Mouse (Mus musculus) G1E (cell line): ENCODE measurements around the gene Lamc1.
"Not testable (repeated sequence)": the region's sequence is repeated elsewhere in the genome, so short reads cannot be mapped to it uniquely, and the experiment has no call there.

Source experiments
- CTCF ChIP-seq: IDR thresholded peaks from 2 replicates; pipeline ENCODE4 v1.5.1; 2012; ENCODE audit warnings: low read depth, low read length, inconsistent platforms, mixed read lengths
- GATA1 ChIP-seq: IDR thresholded peaks from 2 replicates; pipeline ENCODE4 v1.6.1; 2012; ENCODE audit warnings: borderline replicate concordance, low read length, inconsistent platforms, mixed read lengths
- GATA2 ChIP-seq: IDR thresholded peaks from 2 replicates; pipeline ENCODE4 v1.6.1; 2012; ENCODE audit warnings: low read depth, low read length, inconsistent platforms, borderline replicate concordance
- POLR2AphosphoS5 ChIP-seq: IDR thresholded peaks from 2 replicates; pipeline ENCODE4 v1.6.1; 2012; ENCODE audit warnings: low read depth, low read length, inconsistent platforms; ENCODE audit not compliant: insufficient replicate concordance
- TAL1 ChIP-seq: conservative IDR thresholded peaks from 2 replicates; pipeline ENCODE4 v1.6.1; 2012; ENCODE audit warnings: low read depth, low read length, inconsistent platforms, mixed read lengths

GRCm38 (mm10) chr1:153305728-153306127 is 26.9 kb downstream of the Lamc1 start:
- TF ChIP-seq CTCF, GATA1, TAL1, POLR2AphosphoS5, GATA2: not testable (repeated sequence)
